Mouse (Mus musculus) embryo, embryonic 11.5 days (tissue): ENCODE measurements around the gene Gsap.
"Not testable (repeated sequence)": the region's sequence is repeated elsewhere in the genome, so short reads cannot be mapped to it uniquely, and the experiment has no call there.

ENCODE experiments used
- DNase-seq: peaks from one replicate; pipeline ENCODE4 v3.0.0-alpha.2; 2012; ENCODE audit warnings: low read depth, low spot score

The Gsap gene

GRCm38 (mm10) chr5:21185764-21186685 is at the start of gene Gsap:
Gsap (plus strand) TSS chr5:21186255.
- no peak for DNase-seq

- no peak for DNase-seq
These were observed 49.5 kb upstream of the Gsap start for GRCm38 (mm10) chr5:21136575-21136974.

- DNase-seq, result no peak
These were observed 46.5 kb upstream of the Gsap start for GRCm38 (mm10) chr5:21139505-21139904.

- DNase-seq, result not testable (repeated sequence)
These were observed 44.9 kb upstream of the Gsap start for GRCm38 (mm10) chr5:21141133-21141551.

GRCm38 (mm10) chr5:21141626-21142025 is 44.4 kb upstream of the Gsap start:
- DNase-seq, result no peak

- no peak for DNase-seq
These were observed 43.0 kb upstream of the Gsap start for GRCm38 (mm10) chr5:21143032-21143431.

GRCm38 (mm10) chr5:21144506-21145169 is 41.4 kb upstream of the Gsap start:
- peak; percentile 34 for DNase-seq

GRCm38 (mm10) chr5:21148358-21148757 is 37.7 kb upstream of the Gsap start:
- no peak for DNase-seq

- DNase-seq, result no peak
These were observed 32.4 kb upstream of the Gsap start for GRCm38 (mm10) chr5:21153672-21154071.

GRCm38 (mm10) chr5:21156770-21157169 is 29.3 kb upstream of the Gsap start:
- no peak for DNase-seq

- no peak for DNase-seq
These were observed 26.5 kb upstream of the Gsap start for GRCm38 (mm10) chr5:21159536-21159935.

GRCm38 (mm10) chr5:21160781-21161180 is 25.3 kb upstream of the Gsap start:
- DNase-seq, result no peak

GRCm38 (mm10) chr5:21163421-21163820 is 22.6 kb upstream of the Gsap start:
- DNase-seq, result no peak

- DNase-seq, result no peak
These were observed 17.2 kb upstream of the Gsap start for GRCm38 (mm10) chr5:21168689-21169345.

GRCm38 (mm10) chr5:21169346-21169745 is 16.7 kb upstream of the Gsap start:
- no peak for DNase-seq

- DNase-seq, result no peak
These were observed 16.2 kb upstream of the Gsap start for GRCm38 (mm10) chr5:21169877-21170276.

- no peak for DNase-seq
These were observed 15.6 kb upstream of the Gsap start for GRCm38 (mm10) chr5:21170440-21170839.

- DNase-seq, result no peak
These were observed 15.2 kb upstream of the Gsap start for GRCm38 (mm10) chr5:21170898-21171297.

GRCm38 (mm10) chr5:21171336-21171735 is 14.7 kb upstream of the Gsap start:
- DNase-seq, result no peak

GRCm38 (mm10) chr5:21172316-21172715 is 13.7 kb upstream of the Gsap start:
- DNase-seq, result no peak

- no peak for DNase-seq
These were observed 10.6 kb upstream of the Gsap start for GRCm38 (mm10) chr5:21175132-21176112.
